Mouse (Mus musculus): ENCODE measurements around the gene Krr1.
A peak's percentile ranks its signal among the peaks of the same experiment; 100 is the strongest.
"Not testable (repeated sequence)": the region's sequence is repeated elsewhere in the genome, so short reads cannot be mapped to it uniquely, and the experiment has no call there.

The Krr1 gene

GRCm38 (mm10) chr10:111983070-111983469, 10.6 kb downstream of the Krr1 start:
- DNase-seq, result no peak

GRCm38 (mm10) chr10:111986453-111986852, 14.0 kb downstream of the Krr1 start:
- DNase-seq, result no peak

- no peak for DNase-seq
Measured at GRCm38 (mm10) chr10:111995803-111996548, 23.5 kb downstream of the Krr1 start.

- DNase-seq, result no peak
Measured at GRCm38 (mm10) chr10:111996549-111996904, 24.1 kb downstream of the Krr1 start.

- peak; percentile 20 for DNase-seq
Measured at GRCm38 (mm10) chr10:111996911-111997347, 24.5 kb downstream of the Krr1 start.

GRCm38 (mm10) chr10:111997671-111998070, 25.2 kb downstream of the Krr1 start:
- no peak for DNase-seq

- DNase-seq, result no peak
Measured at GRCm38 (mm10) chr10:111999765-112000164, 27.3 kb downstream of the Krr1 start.

- DNase-seq, result no peak
Measured at GRCm38 (mm10) chr10:112000568-112000967, 28.1 kb downstream of the Krr1 start.

- no peak for DNase-seq
Measured at GRCm38 (mm10) chr10:112001350-112001749, 28.9 kb downstream of the Krr1 start.

- DNase-seq, result no peak
Measured at GRCm38 (mm10) chr10:112001756-112002520, 29.5 kb downstream of the Krr1 start.

- DNase-seq, result peak; percentile 41
Measured at GRCm38 (mm10) chr10:112002544-112003215, 30.2 kb downstream of the Krr1 start, which contains the start of gene Glipr1. Gene Glipr1 (minus strand): TSS chr10:112002631.

- not testable (repeated sequence) for DNase-seq
Measured at GRCm38 (mm10) chr10:112009511-112009910, 37.0 kb downstream of the Krr1 start.

- no peak for DNase-seq
Measured at GRCm38 (mm10) chr10:112023585-112023984, 51.1 kb downstream of the Krr1 start.

GRCm38 (mm10) chr10:112028689-112029088, 56.2 kb downstream of the Krr1 start:
- not testable (repeated sequence) for DNase-seq
